ENCODE assay signal across 19 mouse cellular contexts in the genomic region with DNA sequence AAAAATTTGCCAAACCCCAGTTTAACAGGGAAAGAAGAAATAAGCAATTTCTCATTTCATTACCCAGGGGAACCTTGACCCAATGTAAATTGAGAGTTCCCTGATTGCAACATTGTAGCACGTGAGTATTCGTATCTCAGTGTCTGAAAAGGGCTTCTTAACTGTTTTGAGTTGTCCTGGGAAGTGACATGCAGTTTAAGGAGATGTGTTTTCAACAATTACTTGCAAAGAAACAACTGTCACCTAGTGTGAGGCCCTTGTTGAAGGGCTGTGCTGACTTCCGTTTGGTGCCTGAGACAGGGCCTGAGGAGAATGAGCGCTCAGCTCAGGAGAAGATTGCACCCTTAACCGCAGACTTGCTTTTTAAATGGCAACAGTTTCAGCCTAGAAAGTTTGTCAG. TPM values are rescaled to one million over a fixed set of nuclear protein-coding genes. Genes with fewer than 3 reads are reported as not detected.
DNase-seq lines count a peak whose midpoint lies in the region; ATAC-seq and TF ChIP-seq lines count a peak whose summit lies in the region.
"Had no signal": no experiment of that assay in that cellular context is flagged by ENCODE, and none has a peak within 500 bp of the region (broad histone marks: within the 10 kb centered on the region; RNA-seq: fewer than 3 reads in every experiment).

No protein-coding gene starts in this region.

- no peak overlapping the region for H3K4me3 ChIP-seq in liver, adult 2 months (ENCODE audit: insufficient read depth, low read depth, low read length)
- H3K4me3 ChIP-seq in hindbrain, embryonic 13.5 days, result no peak overlapping the region
- H3K4me3 ChIP-seq: forebrain, embryonic 12.5 days; heart, embryonic 12.5 days; limb, embryonic 15.5 days; lung, embryonic 15.5 days had no signal

- no peak for TF ChIP-seq CTCF in liver, adult 2 months (IDR thresholded peaks at IDR 0.05; ENCODE audit: low read depth, low read length)

- intact Hi-C loops in left cerebral cortex, postnatal 10 days (cut with DNase I), result no loop called here

- H3K4me2 ChIP-seq in hindbrain, embryonic 13.5 days, result no peak overlapping the region
- H3K4me2 ChIP-seq: forebrain, embryonic 12.5 days; heart, embryonic 12.5 days; limb, embryonic 15.5 days; lung, embryonic 15.5 days; midbrain, embryonic 11.5 days had no signal

- no peak for TF ChIP-seq POLR2A in liver, adult 2 months (IDR thresholded peaks at IDR 0.05; ENCODE audit: extremely low read depth, insufficient read depth, low read length)

- peak; percentile 72 for DNase-seq in liver, adult 2 months (ENCODE audit: extremely low read depth, low read depth, low spot score)
- DNase-seq in liver, result no peak
- DNase-seq in thymus, postnatal 25 days, result peak; percentile 18
- no peak for DNase-seq in thymus, postnatal 10 days (ENCODE audit: low spot score in 2 of 2)
- peak; percentile 11 for DNase-seq in adrenal gland, postnatal 36 days
- DNase-seq in left cerebral cortex, postnatal 10 days (ENCODE audit: extremely low spot score in 1 of 2, low spot score in 2 of 2), result no peak
- DNase-seq: cerebellum, postnatal 25 days; gastrocnemius, postnatal 14 days; heart, postnatal 36 days; kidney, adult 9 months had no signal

- no peak for ATAC-seq in inflammation-experienced regulatory T-cells, adult 6 months
- ATAC-seq in hindbrain, embryonic 13.5 days (ENCODE audit: low FRiP score), result no peak
- ATAC-seq: hindbrain, postnatal 0 days had no signal

- H3K27ac ChIP-seq in liver, adult 2 months (replicated peaks; ENCODE audit: insufficient read depth, low read depth, low read length), result no peak overlapping the region
- H3K27ac ChIP-seq in hindbrain, embryonic 13.5 days, result no peak overlapping the region
- H3K27ac ChIP-seq: forebrain, embryonic 12.5 days; hindbrain, postnatal 0 days; limb, embryonic 15.5 days; lung, embryonic 15.5 days had no signal

- H3K9ac ChIP-seq in liver, adult 2 months (ENCODE audit: low read depth, low read length), result no peak overlapping the region
- H3K9ac ChIP-seq in hindbrain, embryonic 13.5 days, result no peak overlapping the region
- H3K9ac ChIP-seq: forebrain, embryonic 12.5 days; heart, embryonic 12.5 days; limb, embryonic 15.5 days; lung, embryonic 15.5 days had no signal

- H3K4me1 ChIP-seq in liver, adult 2 months (ENCODE audit: control insufficient read depth, insufficient read depth, low read length), result peaks cover 6% of the 10 kb centered on the region
- 0 out of 2 replicates have a peak, but pooled peaks cover 2% of the 10 kb centered on the region for H3K4me1 ChIP-seq in hindbrain, embryonic 13.5 days (replicated peaks)
- H3K4me1 ChIP-seq: forebrain, embryonic 12.5 days; limb, embryonic 15.5 days; lung, embryonic 15.5 days had no signal

- no peaks in the 10 kb centered on the region for H3K9me3 ChIP-seq in hindbrain, embryonic 13.5 days
- H3K9me3 ChIP-seq: forebrain, embryonic 12.5 days; G1E; heart, embryonic 12.5 days; limb, embryonic 15.5 days; lung, embryonic 15.5 days had no signal

- WGBS in liver, adult 2 months, result 56% methylated on average over 5 of the region's 5 CpGs
- 74% methylated on average over 5 of the region's 5 CpGs for WGBS in hindbrain, embryonic 13.5 days

- H3K36me3 ChIP-seq in liver, adult 2 months (ENCODE audit: control insufficient read depth, insufficient read depth, low read length), result no peaks in the 10 kb centered on the region; the same call in 1 of the 2 replicates
- no peaks in the 10 kb centered on the region for H3K36me3 ChIP-seq in hindbrain, embryonic 13.5 days
- H3K36me3 ChIP-seq: forebrain, embryonic 12.5 days; lung, embryonic 15.5 days had no signal

- peaks cover 23% of the 10 kb centered on the region; the same call in 1 of the 2 replicates for H3K79me2 ChIP-seq in liver, adult 2 months (ENCODE audit: control insufficient read depth, insufficient read depth, low read length)

- no peaks in the 10 kb centered on the region for H3K27me3 ChIP-seq in liver, adult 2 months (ENCODE audit: control insufficient read depth, insufficient read depth, low read length)
- no peaks in the 10 kb centered on the region for H3K27me3 ChIP-seq in hindbrain, embryonic 13.5 days
- H3K27me3 ChIP-seq: forebrain, embryonic 12.5 days; heart, embryonic 12.5 days; limb, embryonic 15.5 days; lung, embryonic 15.5 days had no signal

RNA-seq across cellular contexts. Expression of a gene that starts 24.9 kb away (rescaled TPM):
- 21.5 and 23.3 TPM in 2 replicates for total RNA-seq in liver, adult 2 months (2014; rRNA removed)
- 2.1 and 3.0 TPM in 2 replicates for polyA plus RNA-seq in liver, adult 2 months (2012; rRNA removed)
- total RNA-seq in adrenal gland, postnatal 36 days (2021), result 10 to 100 TPM; 25.6 to 25.7 TPM
- 10 to 100 TPM; 20.5 to 30.7 (median 28.6) TPM for polyA plus RNA-seq in inflammation-experienced regulatory T-cells, adult 6 months (2017; shearing (Covaris generic))
- polyA plus RNA-seq in hindbrain, embryonic 13.5 days (2015; fragmentation: Nextera tagmentation; extraction: Ambion mirVana), result 58.0 and 60.6 TPM in 2 replicates
- total RNA-seq in left cerebral cortex, postnatal 10 days (2021), result 10 to 100 TPM; 33.9 to 34.2 TPM

Comparison
In these comparisons a context has a peak if more than half of its experiments do, and no peak if none do; other contexts are left out.
1. DNase-seq: peak in liver, adult 2 months (single experiment), thymus, postnatal 25 days (single experiment) and adrenal gland, postnatal 36 days (2 of 2); none in liver (single experiment), thymus, postnatal 10 days (0 of 2) and left cerebral cortex, postnatal 10 days (0 of 2).